Mouse (Mus musculus) forebrain, embryonic 16.5 days (tissue): Measurements from ENCODE around the gene Scaf11. TPM values are rescaled to one million over a fixed set of nuclear protein-coding genes. Genes with fewer than 3 reads are reported as not detected.
A peak's percentile ranks its signal among the peaks of the same experiment; 100 is the strongest.

ENCODE experiments used
- ATAC-seq: fragments of 200-750 bp; cut with Nextera tagmentation; 2 replicates; pipeline ENCODE4 v1.8.0; 2017; ENCODE audit warnings: mild to moderate bottlenecking, moderate library complexity
- H3K27ac ChIP-seq: fragments of 300-500 bp; sonication (generic); 2 replicates; pipeline ENCODE4 v1.5.1; 2014; ENCODE audit warnings: low read length, control low read depth
- H3K27me3 ChIP-seq: fragments of 300-500 bp; sonication (generic); replicated peaks from 2 replicates; pipeline ENCODE4 v1.6.1; 2014; ENCODE audit warnings: low read length; ENCODE audit not compliant: control insufficient read depth, insufficient read depth
- H3K36me3 ChIP-seq: fragments of 300-500 bp; sonication (generic); 2 replicates; pipeline ENCODE4 v1.6.1; 2014; ENCODE audit not compliant: control insufficient read depth, insufficient read depth
- H3K4me1 ChIP-seq: fragments of 300-500 bp; sonication (generic); replicated peaks from 2 replicates; pipeline ENCODE4 v1.6.1; 2014; ENCODE audit warnings: low read length; ENCODE audit not compliant: control insufficient read depth, insufficient read depth
- H3K4me2 ChIP-seq: fragments of 300-500 bp; sonication (generic); 2 replicates; pipeline ENCODE4 v1.6.1; 2014; ENCODE audit warnings: mild to moderate bottlenecking, low read length, control low read depth
- H3K4me3 ChIP-seq: fragments of 300-500 bp; sonication (generic); replicated peaks from 2 replicates; pipeline ENCODE4 v1.5.1; 2014; ENCODE audit warnings: mild to moderate bottlenecking, low read length, control low read depth
- H3K9ac ChIP-seq: fragments of 300-500 bp; sonication (generic); replicated peaks from 2 replicates; pipeline ENCODE4 v1.6.1; 2014; ENCODE audit warnings: low read depth, low read length, control low read depth
- H3K9me3 ChIP-seq: fragments of 300-500 bp; sonication (generic); 2 replicates; pipeline ENCODE4 v1.6.1; 2016; ENCODE audit warnings: low read length; ENCODE audit not compliant: control insufficient read depth
- WGBS: fragments of 180-500 bp; shearing (Covaris S2); extraction: QIAGEN DNeasy Blood & Tissue Kit; methylation state at CpG from one replicate; pipeline ENCODE4 v1.1.7; 2014; 5-methylcytosine and 5-hydroxymethylcytosine counted together
- polyA plus RNA-seq: library from polyadenylated mRNA; unstranded; fragments of >200 nt; fragmentation: Nextera tagmentation; extraction: Ambion mirVana; gene quantifications from 2 replicates; pipeline ENCODE4 v1.2.1, GENCODE M21; 2015

Scaf11 gene
- polyA plus RNA-seq, 1 experiment from 2014 or later, result 53.2 TPM

DNA sequence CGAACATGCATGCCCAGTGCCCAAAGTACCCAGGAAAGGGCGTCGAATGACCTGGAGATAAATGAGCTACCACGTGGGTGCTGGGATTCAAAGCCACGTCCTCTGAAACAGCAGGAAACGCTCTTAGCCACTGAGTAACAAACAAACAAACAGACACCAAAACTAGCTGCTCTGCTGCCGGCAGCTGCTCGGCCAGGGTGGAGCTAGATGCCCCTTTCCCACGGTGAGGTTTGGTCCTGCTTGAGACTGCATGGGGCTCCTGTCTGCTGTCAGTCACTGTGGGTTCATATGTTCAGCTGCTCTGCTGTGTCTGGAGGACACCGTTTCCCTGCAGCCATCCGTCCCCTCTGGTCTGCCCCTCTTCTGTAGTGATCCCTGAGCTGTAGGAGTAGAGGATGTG is 78.4 kb downstream of the Scaf11 start:
- no peak for ATAC-seq
- Histone ChIP-seq H3K9me3 (no peaks in the 10 kb centered on the region), H3K36me3 (peaks cover 8% of the 10 kb centered on the region), H3K27ac (no peak overlapping the region), H3K4me1 (peaks cover 5% of the 10 kb centered on the region; the same call in 1 of the 2 replicates), H3K27me3 (no peaks in the 10 kb centered on the region), H3K9ac (no peak overlapping the region), H3K4me2 (no peak overlapping the region), H3K4me3 (no peak overlapping the region)
- WGBS, result 91% methylated on average over 11 of the region's 11 CpGs

DNA sequence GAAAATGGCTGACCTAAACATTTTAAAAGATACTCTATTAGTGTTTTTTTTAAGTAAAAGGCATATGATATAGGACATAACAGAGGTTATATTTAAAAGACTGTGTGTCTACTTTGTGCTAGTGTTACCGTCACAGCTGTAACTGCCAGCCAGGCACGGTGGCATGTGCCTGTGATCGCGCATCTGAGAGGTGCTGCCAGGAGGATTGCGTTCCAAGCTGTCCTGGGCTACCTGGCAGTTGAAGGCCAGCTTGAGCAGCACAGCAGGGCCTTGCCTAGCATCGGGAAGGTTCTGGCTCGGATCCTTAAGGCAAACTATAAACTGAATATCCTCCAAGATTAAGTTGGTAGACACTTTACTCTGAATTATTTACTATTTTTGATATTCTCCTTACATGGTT is 82.9 kb downstream of the Scaf11 start:
- Histone ChIP-seq H3K9ac (no peak overlapping the region), H3K4me1 (peaks cover 6% of the 10 kb centered on the region; the same call in 1 of the 2 replicates), H3K4me2 (no peak overlapping the region), H3K4me3 (no peak overlapping the region), H3K9me3 (no peaks in the 10 kb centered on the region), H3K36me3 (peaks cover 9% of the 10 kb centered on the region), H3K27me3 (no peaks in the 10 kb centered on the region), H3K27ac (no peak overlapping the region)
- no peak for ATAC-seq
- 65% methylated on average over 7 of the region's 7 CpGs for WGBS

DNA sequence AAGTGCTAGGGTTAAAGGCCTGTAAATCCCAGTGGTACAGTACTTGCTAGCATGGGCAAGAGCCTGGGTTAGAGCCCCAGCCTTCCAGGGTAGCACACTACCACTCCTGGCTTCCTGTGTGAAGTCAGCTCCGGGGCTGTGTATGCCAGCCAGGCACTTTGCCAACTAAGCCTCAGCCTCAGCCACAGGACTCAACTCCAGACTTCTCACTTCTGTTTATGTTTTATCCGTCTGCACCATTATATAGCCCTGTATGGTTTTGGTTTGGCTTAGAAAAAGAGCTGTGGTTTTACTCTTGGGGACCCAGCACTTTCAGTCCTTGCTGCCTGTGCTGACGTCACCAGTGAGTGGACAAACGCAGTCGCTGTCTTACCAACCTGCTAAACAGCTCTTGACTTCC is 83.4 kb downstream of the Scaf11 start:
- no peak overlapping the region for H3K4me2 ChIP-seq
- peak; percentile 47; the same call in 1 of the 2 replicates for ATAC-seq
- no peaks in the 10 kb centered on the region for H3K27me3 ChIP-seq
- 69% methylated on average over 5 of the region's 5 CpGs for WGBS
- H3K27ac ChIP-seq, result no peak overlapping the region
- peaks cover 6% of the 10 kb centered on the region; the same call in 1 of the 2 replicates for H3K4me1 ChIP-seq
- no peak overlapping the region for H3K4me3 ChIP-seq
- peaks cover 11% of the 10 kb centered on the region for H3K36me3 ChIP-seq
- H3K9ac ChIP-seq, result no peak overlapping the region
- H3K9me3 ChIP-seq, result no peaks in the 10 kb centered on the region

DNA sequence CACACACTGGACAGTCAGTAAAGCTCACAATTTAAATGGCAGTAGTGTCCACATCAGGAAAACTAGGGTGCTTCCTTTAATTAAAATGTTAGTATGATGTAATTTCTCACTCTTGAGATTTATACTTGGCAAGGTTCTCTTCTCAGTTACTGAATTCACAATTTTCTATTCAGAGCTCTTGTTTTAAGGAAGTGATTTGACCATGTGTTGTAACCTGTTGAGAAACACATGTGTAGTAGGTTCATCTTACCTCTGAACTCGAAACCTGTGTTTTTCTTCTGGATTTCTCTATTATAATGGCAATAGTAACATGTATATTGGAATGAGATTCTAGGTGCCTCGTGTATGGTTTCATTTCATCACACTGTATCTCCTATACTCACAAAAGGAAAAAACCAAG is 84.4 kb downstream of the Scaf11 start:
- Histone ChIP-seq H3K4me1 (peaks cover 6% of the 10 kb centered on the region; the same call in 1 of the 2 replicates), H3K9ac (no peak overlapping the region), H3K36me3 (peaks cover 20% of the 10 kb centered on the region), H3K27me3 (no peaks in the 10 kb centered on the region), H3K9me3 (no peaks in the 10 kb centered on the region), H3K4me3 (no peak overlapping the region), H3K4me2 (no peak overlapping the region), H3K27ac (no peak overlapping the region)
- no peak for ATAC-seq
- 97% methylated on average over 2 of the region's 2 CpGs for WGBS

DNA sequence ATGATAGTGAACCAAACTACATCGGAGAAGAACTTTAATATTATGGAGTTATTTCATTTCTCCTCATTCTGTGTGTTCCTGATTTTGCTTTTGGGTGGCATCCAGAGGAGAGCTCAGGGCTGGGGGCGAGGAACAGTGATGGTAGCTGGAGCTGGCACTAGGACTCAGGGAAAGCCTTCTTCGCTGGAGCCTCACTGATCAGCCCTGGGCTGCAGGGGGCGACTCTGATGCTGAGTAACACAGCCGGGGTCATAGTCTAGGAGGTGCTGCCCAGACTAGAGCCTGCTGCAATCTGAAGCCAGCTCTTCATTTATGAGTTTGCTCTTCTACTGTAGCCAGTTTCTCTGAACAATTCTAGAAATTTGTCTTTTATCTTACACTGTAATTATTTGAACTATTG is 87.5 kb downstream of the Scaf11 start:
- peaks cover 35% of the 10 kb centered on the region for H3K36me3 ChIP-seq
- no peak overlapping the region for H3K4me3 ChIP-seq
- no peaks in the 10 kb centered on the region for H3K9me3 ChIP-seq
- H3K4me1 ChIP-seq, result peaks cover 6% of the 10 kb centered on the region; the same call in 1 of the 2 replicates
- no peak overlapping the region for H3K27ac ChIP-seq
- no peak for ATAC-seq
- H3K4me2 ChIP-seq, result no peak overlapping the region
- 83% methylated on average over 5 of the region's 5 CpGs for WGBS
- no peak overlapping the region for H3K9ac ChIP-seq
- H3K27me3 ChIP-seq, result no peaks in the 10 kb centered on the region

DNA sequence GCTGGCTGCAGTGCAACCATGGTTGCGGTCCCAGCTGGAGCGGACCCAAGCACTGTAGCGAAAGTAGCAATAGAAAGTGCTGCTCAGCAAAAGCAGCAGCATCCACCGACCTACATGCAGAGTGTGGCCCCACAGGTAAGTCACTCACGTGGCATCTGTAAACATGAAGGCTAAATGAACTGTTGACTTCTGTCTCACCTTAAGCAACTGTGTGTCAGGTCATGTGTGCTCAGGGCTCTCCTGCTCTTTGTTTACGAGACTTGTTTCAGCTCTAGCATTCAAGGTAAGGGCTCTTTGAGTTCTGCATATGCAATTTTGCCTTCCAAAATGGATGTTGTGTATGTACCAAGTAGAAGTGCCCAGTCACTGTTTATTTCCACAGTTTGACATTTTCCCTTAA is 88.0 kb downstream of the Scaf11 start:
- ATAC-seq, result no peak
- H3K36me3 ChIP-seq, result peaks cover 35% of the 10 kb centered on the region

DNA sequence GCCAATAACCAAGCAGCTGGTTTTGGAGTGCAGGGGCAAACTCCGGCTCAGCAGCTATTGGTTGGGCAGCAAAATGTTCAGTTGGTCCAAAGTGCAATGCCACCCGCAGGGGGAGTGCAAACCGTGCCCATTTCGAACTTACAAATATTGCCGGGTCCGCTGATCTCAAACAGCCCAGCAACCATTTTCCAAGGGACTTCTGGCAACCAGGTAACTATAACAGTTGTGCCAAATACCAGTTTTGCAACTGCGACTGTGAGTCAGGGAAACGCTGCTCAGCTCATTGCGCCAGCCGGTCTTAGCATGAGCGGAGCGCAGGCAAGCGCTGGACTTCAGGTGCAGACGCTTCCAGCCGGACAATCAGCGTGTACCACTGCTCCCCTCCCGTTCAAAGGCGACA is 89.3 kb downstream of the Scaf11 start:
- no peak for ATAC-seq
- Histone ChIP-seq H3K27ac (no peak overlapping the region), H3K4me1 (no peaks in the 10 kb centered on the region), H3K9me3 (no peaks in the 10 kb centered on the region), H3K4me2 (no peak overlapping the region), H3K9ac (no peak overlapping the region), H3K4me3 (no peak overlapping the region), H3K36me3 (peaks cover 35% of the 10 kb centered on the region), H3K27me3 (no peaks in the 10 kb centered on the region)
- WGBS, result 96% methylated on average over 18 of the region's 18 CpGs

More for the DNA sequence above, 88.0 kb downstream of the Scaf11 start:
- Histone ChIP-seq H3K9ac (no peak overlapping the region), H3K27ac (no peak overlapping the region), H3K27me3 (no peaks in the 10 kb centered on the region), H3K4me3 (no peak overlapping the region), H3K9me3 (no peaks in the 10 kb centered on the region), H3K4me1 (peaks cover 4% of the 10 kb centered on the region; the same call in 1 of the 2 replicates), H3K4me2 (no peak overlapping the region)
- 95% methylated on average over 6 of the region's 6 CpGs for WGBS

DNA sequence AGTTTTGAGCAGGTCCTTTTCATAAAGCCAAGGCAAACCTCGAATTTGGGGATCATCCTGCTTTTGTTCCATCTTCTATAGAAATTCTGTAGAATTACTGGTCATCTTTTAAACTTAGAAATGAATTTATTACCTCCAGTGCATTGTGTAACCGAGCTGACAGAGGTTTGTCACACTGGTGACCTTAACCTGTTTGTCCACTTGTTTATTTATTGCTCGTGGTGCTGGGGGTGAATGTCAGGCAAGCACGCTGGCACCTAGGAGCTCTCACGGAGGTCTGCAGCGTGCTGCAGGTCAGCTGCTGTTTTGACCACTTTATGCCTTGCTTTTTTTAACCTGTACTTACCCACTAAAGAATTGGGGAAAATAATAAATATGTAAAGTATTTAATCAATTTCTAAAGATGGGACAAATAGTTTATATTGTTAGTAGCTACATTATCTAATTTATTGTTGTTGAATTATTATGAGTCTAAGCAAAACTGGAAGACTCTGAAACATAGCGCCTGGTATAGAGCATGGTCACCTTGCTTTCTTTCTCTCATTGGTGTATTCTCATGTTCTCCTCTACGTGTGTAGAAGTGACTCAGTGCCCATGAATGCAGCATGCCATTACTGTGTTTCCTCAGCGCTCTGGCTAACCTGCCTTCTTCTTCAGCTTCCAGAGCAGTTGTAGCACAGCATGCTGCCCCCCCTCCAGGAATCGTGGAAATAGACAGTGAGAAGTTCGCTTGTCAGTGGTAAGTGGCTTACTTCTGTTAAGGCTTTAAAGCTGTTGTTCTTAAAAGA is 94.3 kb downstream of the Scaf11 start:
- ATAC-seq, result no peak
- Histone ChIP-seq H3K4me2 (no peak overlapping the region), H3K27ac (no peak overlapping the region), H3K9ac (no peak overlapping the region), H3K4me3 (no peak overlapping the region), H3K27me3 (no peaks in the 10 kb centered on the region), H3K9me3 (no peaks in the 10 kb centered on the region), H3K4me1 (no peaks in the 10 kb centered on the region), H3K36me3 (peaks cover 33% of the 10 kb centered on the region)
- WGBS, result 86% methylated on average over 11 of the region's 11 CpGs

DNA sequence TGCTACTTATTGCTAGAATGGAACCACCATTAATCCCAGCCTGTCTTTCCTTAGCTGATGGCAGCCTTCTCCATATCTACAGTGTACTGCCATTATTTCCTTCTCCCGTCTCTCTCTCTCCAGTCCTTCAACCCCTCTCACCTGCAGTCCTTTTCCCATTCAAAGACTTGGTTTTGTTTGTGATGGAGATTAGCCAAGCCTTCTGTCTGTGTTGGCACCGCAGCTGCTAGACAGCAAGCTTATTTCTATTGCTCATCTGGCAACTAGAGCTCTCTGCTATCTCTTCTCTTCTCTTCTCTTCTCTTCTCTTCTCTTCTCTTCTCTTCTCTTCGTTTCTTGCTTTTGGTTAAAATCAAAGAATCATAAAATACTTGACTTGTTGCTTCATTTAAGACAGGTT is 95.3 kb downstream of the Scaf11 start:
- Histone ChIP-seq H3K27ac (no peak overlapping the region), H3K4me1 (no peaks in the 10 kb centered on the region), H3K27me3 (no peaks in the 10 kb centered on the region), H3K9ac (no peak overlapping the region), H3K36me3 (peaks cover 28% of the 10 kb centered on the region), H3K4me3 (no peak overlapping the region), H3K4me2 (no peak overlapping the region), H3K9me3 (no peaks in the 10 kb centered on the region)
- WGBS, result 48% methylated on average over 3 of the region's 3 CpGs
- ATAC-seq, result no peak
